Mouse (Mus musculus) megakaryocyte-erythroid progenitor cell, adult 5 weeks (primary cell): ENCODE data around the gene Cacng4. TPM values are rescaled to one million over a fixed set of nuclear protein-coding genes. Genes with fewer than 3 reads are reported as not detected.

Source experiments
- polyA plus RNA-seq: library from polyadenylated mRNA; stranded (reverse); fragments of >175 nt; gene quantifications from 2 replicates; pipeline ENCODE4 v1.2.3, GENCODE M21; 2012

Cacng4 gene
- 0.02 TPM in 1 of 2 replicates, not detected in the other for polyA plus RNA-seq

DNA sequence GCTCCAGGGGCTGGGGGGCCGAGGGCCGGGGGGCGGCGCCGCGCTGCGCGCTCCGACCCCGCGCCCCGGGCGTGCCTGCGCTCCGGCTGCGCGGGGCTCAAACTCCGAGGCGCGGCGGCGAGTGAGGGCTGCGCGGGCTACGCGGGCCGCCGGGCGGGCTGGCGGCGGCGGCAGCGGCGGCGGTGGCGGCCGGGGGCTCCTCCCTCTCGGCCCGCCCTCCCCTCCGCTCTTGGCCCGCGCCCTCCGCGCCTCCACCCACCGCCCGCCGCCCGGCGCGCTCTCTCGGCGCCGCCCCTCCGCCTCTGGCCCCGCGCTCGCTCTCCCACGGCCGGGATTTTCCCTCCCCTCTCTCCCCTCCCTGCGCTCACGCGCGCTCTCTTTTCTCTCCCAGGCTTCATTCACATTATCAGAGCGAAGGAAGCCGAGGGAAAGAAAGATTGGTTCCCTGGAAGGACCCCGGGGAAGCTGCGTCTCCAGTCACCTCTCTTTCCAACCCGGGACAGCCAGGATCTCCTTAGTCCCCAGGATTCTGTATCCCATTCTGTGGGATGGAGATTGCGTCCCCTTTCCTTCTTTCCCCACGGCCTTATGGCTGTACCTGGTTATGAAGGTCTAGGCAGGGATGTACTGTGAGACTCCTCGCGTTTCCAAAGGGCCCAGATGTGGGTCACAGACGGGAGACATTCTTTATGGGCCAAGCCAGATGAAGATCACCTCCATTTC lies at the start of gene Cacng4:
Gene Cacng4 (minus strand): TSS at position 11 of the 723 bp plus-strand sequence.

DNA sequence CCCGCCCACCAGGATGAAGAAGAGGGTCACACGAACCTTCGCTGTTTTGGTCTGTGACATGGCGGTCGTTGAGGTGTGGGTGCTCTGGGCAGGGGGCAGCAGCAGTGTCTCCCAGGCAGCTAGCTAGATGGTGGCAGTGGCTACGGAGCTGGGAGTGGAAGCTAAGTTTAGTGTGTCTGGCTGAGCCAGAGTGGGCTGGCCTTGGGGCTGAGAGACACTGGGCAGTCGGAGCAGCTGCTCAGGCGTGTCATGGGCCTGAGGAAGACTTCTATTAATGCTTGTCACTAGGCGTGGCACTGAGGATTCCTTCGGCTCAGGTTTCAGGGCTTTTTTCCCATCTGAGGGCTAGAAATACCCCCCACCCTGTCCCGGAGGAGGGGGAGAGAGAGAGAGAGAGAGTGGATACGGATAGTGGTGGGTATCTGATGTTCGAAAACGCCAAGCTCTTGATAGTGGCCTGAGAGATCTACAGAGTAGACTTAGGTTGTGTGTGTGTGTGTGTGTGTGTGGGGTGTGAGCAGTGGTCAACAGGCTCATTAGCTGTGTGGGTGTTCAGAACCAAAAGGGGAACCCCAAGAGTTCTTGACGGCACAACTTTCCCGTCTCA lies 77.9 kb downstream of the Cacng4 start, which contains the start of gene Cacng1:
Gene Cacng1 (minus strand): TSS at position 191 of the 607 bp plus-strand sequence.

Other genes starting within 250 kb of the Cacng4 start
- gene Helz, start 246.6 kb downstream of the Cacng4 start, polyA plus RNA-seq, result 72.5 and 87.8 TPM in 2 replicates
- not detected in 2 replicates for gene Cacng1, start 78.0 kb downstream of the Cacng4 start, polyA plus RNA-seq
- not detected in 2 replicates for gene Cacng5, start 120.5 kb upstream of the Cacng4 start, polyA plus RNA-seq